Mouse (Mus musculus): Measurements from ENCODE around the gene Pithd1.
"Not testable (repeated sequence)": the region's sequence is repeated elsewhere in the genome, so short reads cannot be mapped to it uniquely, and the experiment has no call there.

Gene Pithd1

GRCm38 (mm10) chr4:135961709-135962108 is 25.4 kb downstream of the Pithd1 start:
- no peak for DNase-seq (ENCODE audit: low read depth, low spot score)

DNA sequence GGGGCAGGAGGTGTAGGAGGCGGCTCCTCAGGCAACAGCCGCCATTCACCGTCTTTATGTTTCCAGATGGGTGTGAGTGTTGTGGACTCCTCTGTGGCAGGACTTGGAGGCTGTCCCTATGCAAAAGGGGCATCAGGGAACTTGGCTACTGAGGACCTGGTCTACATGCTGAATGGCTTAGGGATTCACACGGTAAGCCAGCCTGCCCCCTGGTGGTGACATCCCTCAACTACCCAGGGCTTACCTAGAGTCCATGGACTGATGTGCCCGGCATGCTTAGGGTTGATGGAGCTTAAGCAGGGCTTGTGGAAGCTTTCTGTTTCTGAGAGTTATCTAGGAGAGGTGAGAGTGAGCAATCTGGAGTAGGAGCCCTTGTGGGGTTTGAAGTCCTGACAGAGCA is 26.3 kb downstream of the Pithd1 start:
- peak; percentile 92 for DNase-seq (ENCODE audit: low read depth, low spot score)

GRCm38 (mm10) chr4:135958354-135958753 is 28.7 kb downstream of the Pithd1 start:
- no peak for DNase-seq (ENCODE audit: low read depth, low spot score)

GRCm38 (mm10) chr4:135955886-135956285 is 31.2 kb downstream of the Pithd1 start:
- DNase-seq (ENCODE audit: low read depth, low spot score), result no peak

GRCm38 (mm10) chr4:135954241-135954640 is 32.8 kb downstream of the Pithd1 start:
- DNase-seq (ENCODE audit: low read depth, low spot score), result peak; percentile 82

- no peak for DNase-seq (ENCODE audit: low read depth, low spot score)
Observed at GRCm38 (mm10) chr4:135953179-135953578, 33.9 kb downstream of the Pithd1 start.

DNA sequence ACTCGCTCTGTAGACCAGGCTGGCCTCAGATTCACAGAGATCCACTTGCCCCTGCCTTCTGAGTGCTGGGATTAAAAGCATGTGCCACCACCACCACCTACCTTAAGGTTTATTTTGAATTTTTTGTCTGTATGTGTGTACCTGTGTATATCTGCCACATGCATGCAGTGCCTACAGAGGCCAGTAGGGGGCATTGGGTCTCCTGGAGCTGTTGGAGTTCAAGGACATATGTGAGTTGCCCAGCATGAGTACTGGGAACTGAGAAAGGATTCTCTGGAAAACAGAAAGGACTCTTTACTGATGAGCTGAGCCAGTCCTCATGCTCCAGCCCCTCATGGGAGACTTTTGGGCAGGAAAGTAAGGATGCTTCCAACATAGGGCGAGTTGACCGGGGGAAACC is 35.6 kb downstream of the Pithd1 start:
- no peak for DNase-seq (ENCODE audit: low read depth, low spot score)

DNA sequence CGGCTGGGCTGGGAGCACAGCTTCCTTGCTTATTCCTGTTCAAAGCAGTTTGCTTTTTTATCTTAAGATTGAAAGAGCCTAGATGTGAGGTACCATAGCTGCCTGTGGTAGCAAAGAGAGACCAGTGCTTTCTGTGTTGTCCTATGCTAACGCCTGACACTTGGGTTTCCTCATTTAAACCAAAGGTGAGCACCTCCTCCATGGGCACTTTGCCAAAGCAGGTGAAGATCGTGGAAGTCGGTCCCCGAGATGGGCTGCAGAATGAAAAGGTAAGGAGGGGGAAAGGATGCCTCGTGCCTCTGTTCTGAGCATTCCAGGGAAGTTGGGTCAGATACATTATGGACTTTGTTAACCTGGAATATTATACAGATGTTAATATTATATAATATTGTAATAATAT is 36.7 kb downstream of the Pithd1 start:
- DNase-seq (ENCODE audit: low read depth, low spot score), result no peak

GRCm38 (mm10) chr4:135949911-135950310 is 37.2 kb downstream of the Pithd1 start:
- DNase-seq (ENCODE audit: low read depth, low spot score), result peak; percentile 97

GRCm38 (mm10) chr4:135949475-135949874 is 37.6 kb downstream of the Pithd1 start:
- DNase-seq (ENCODE audit: low read depth, low spot score), result peak; percentile 84

GRCm38 (mm10) chr4:135948142-135948541 is 38.9 kb downstream of the Pithd1 start:
- no peak for DNase-seq (ENCODE audit: low read depth, low spot score)

GRCm38 (mm10) chr4:135946659-135947301 is 40.3 kb downstream of the Pithd1 start:
- peak; percentile 73 for DNase-seq (ENCODE audit: low read depth, low spot score)

GRCm38 (mm10) chr4:135946278-135946658 is 40.8 kb downstream of the Pithd1 start, which contains the start of gene Hmgcl:
Gene Hmgcl (plus strand): TSS chr4:135946448.
- peak; percentile 96 for DNase-seq (ENCODE audit: low read depth, low spot score)

DNA sequence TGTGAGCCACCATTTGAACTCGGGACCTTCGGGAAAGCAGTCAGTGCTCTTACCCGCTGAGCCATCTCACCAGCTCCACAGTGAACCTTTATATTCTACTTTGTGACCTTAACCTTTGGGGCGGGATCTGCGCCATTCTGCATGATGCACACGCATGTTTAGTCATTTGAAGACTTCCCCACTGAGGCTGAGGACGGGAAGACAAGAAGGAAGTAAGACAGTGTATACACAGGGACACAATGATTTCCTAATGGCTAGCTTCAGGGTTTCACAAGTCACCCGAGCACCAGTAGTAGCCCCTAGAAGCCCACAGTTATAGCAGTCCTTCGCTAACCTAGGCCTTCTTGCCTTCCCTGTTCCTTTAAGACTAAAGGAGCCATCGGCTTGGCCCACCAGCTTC is 41.4 kb downstream of the Pithd1 start:
- no peak for DNase-seq (ENCODE audit: low read depth, low spot score)

DNA sequence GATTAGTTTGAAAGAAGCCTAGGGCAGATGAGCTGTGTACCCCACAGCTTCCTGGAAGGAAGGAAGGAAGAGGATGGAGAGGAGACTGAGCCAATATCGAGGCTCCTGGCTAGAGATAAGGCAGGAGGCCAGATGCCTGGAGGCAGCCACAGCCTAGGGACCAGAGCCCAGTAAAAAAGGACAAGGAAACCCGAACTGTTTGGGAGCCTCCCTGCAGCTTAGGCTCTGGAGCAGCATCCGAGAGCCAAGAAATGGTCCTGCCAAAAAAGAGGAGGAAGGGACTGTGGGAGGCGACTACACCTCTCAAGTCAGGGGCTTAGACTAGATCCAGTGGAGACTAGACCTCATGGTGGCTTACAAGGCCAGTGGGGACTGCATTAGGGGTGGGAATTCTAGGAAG is 43.7 kb downstream of the Pithd1 start:
- DNase-seq (ENCODE audit: low read depth, low spot score), result peak; percentile 33

DNA sequence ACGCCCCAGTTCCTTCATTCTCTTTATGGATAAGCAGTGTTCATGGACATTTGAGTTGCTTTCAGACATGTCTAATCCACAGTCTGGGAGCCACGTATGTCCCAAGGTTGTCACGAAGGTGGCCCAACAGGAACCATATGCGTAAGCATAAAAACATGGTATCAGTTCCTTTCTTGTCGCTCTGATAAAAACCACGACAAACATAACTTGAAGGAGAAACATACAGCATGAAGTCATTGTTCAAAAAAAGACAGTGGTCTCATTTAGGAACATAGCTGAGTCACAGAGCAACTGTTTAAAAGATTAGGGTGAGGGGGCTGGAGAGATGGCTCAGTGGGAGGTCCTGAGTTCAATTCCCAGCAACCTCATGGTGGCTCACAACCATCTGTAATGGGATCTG is 44.9 kb downstream of the Pithd1 start:
- DNase-seq (ENCODE audit: low read depth, low spot score), result no peak

DNA sequence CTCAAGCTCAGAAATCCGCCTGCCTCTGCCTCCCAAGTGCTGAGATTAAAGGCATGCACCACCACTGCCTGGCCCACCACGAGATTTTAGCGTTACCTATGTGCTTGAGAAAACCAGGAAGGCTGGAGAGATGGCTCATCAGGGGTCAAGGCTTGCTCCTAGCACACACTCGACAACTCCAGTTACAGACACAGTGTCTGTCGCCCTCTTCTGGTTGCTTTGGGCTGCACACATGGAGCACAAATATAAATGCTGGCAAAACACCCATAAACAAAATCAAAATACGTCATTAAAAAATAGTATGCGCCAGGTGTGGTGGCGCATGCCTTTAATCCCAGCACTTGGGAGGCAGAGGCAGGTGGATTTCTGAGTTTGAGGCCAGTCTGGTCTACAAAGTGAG is 46.0 kb downstream of the Pithd1 start:
- DNase-seq (ENCODE audit: low read depth, low spot score), result not testable (repeated sequence)

DNA sequence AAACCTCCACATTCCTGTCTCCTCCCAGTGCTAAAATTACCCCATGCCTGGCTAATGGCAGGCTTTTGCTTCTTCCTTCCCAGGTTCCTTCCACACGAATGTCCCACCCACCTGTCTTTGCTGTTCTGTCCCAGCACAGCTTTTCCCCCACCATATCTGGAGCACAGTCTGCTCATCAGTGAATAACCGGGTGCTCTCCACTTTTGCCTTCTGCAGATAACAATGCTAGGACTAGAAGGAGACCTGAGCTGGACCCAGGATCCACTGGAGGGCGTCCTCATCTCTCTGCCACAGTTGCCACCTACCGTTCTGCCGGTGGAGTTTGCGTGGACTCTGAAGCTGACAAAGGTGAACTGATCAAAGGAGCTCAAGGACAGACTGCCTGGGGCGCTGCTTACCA is 48.2 kb downstream of the Pithd1 start:
- no peak for DNase-seq (ENCODE audit: low read depth, low spot score)

DNA sequence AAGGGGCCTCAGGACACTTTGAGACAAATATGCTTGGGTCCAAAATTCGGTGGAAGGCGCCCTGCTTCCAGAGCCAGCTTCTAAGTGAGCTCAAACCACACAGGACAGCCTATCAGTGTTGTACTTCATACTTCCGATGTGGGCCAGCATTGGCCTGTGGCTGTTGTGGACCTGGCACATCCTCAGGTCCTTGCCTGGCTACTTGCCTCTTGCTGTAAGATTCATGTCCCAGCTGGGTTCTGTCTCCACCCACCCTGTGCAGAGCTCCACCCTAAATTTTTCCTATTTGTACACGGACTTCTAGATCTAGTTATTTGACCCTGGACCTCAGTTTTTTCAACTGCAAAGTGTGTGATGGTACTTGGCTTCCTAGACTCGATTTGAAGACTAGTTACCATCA is 51.6 kb downstream of the Pithd1 start:
- DNase-seq (ENCODE audit: low read depth, low spot score), result peak; percentile 57

DNA sequence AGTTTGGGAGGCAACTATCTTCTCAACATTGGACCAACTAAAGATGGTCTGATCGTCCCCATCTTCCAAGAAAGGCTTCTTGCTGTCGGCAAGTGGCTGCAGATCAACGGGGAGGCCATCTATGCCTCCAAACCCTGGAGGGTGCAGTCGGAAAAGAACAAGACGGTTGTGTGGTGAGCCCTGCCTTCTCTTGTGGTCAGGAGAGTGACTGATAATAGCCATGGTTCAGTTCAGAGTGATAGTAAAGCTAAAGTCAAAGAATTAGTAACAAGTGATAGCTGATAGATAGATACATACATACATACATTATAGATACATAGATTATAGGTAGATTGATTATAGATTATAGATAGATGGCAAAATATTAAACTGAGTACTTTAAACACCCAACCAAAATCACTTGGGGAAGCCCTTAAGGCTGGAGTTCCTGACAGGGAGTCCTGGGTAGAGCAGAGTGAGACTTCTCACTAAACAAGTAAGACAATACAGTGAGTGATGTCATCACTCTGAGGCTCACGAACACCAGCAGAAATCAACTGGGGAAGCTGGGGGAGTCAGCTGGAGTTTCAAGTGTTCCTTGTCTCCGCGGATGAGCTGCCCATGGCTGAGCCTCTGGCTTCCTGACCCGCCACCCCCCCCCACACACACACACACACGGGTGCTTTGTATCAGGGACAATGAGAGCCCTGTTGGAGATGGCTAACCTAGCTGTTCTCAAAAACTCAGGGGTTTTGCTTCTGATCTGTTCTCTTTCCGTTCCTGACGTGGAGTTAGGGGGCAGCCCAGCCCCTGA is 52.2 kb downstream of the Pithd1 start:
- DNase-seq (ENCODE audit: low read depth, low spot score), result peak; percentile 80

- peak; percentile 71 for DNase-seq (ENCODE audit: low read depth, low spot score)
Observed at GRCm38 (mm10) chr4:135931832-135932231, 55.2 kb downstream of the Pithd1 start.

GRCm38 (mm10) chr4:135930239-135930638 is 56.8 kb downstream of the Pithd1 start:
- no peak for DNase-seq (ENCODE audit: low read depth, low spot score)

DNA sequence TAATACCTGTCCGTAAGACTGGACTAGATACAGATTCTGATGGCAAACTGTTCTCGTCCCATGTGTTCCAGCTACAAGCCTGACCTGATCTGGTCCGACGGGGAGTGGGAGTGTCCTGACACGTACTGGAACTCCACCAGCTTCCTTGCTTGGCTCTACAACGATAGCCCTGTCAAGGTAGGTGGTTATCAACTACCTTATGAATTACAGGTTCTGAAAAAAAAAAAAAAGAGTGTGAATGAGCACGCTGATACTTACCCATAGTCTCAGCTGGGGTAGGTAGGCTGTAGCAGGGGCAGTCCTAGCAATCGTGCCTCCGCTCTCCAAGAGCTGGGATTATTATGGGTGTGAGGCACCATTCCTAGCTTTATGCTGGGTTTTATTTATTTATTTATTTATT is 57.2 kb downstream of the Pithd1 start:
- no peak for DNase-seq (ENCODE audit: low read depth, low spot score)

Measured in brain, adult 2 months (tissue).